In the genomic region with DNA sequence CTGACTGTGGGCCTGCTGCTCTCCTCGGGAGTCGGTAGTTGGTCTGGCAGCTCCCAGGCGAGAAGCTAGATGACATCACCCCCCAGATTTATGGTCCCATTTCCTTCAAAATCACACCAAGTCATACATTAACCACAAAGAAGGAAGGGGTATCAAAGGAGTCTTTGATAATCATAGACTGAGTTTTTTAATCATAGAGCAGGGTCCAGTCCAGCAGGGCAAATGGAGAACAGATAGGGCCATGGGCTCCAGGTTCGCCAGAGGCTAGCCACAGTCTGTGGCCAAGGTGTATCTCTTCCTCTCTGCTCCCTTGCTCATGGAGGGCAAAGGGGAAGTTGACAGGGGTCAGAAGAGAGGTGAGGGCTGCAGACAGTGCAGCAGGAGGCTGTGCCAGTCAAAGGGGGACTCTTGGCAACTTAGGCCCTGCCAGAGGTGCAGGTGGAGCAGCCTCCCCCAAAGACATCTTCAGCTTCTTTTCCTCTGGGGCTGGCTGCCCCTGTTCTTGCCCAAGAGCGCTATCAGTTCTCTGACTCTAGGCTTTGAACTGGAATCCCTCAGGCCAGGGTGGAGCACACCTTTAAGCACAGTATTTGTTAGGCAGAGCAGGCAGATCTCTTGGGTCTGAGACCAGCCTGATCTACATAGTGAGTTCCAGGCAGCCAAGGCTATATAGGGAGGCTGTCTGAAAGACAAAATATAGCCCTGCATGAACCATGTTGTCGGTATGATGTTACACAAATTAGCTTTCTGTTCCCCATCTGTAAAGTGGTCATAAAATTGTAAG, we compare ENCODE assay signal across 19 mouse cellular contexts. TPM values are rescaled to one million over a fixed set of nuclear protein-coding genes. Genes with fewer than 3 reads are reported as not detected.
A peak's percentile ranks its signal among the peaks of the same experiment; 100 is the strongest.
DNase-seq lines count a peak whose midpoint lies in the region; ATAC-seq and TF ChIP-seq lines count a peak whose summit lies in the region.
"Had no signal": no experiment of that assay in that cellular context is flagged by ENCODE, and none has a peak within 500 bp of the region (broad histone marks: within the 10 kb centered on the region; RNA-seq: fewer than 3 reads in every experiment).

No protein-coding gene starts in this region.

- peaks cover 23% of the 10 kb centered on the region for H3K27me3 ChIP-seq in E14TG2a.4 (ENCODE audit: insufficient read depth, low read length)
- H3K27me3 ChIP-seq in intestine, embryonic 16.5 days (replicated peaks; ENCODE audit: control insufficient read depth, insufficient read depth, low read length), result no peaks in the 10 kb centered on the region
- H3K27me3 ChIP-seq in limb, embryonic 10.5 days (ENCODE audit: low read depth, poor library complexity, severe bottlenecking), result peaks cover 51% of the 10 kb centered on the region
- H3K27me3 ChIP-seq: hindbrain, embryonic 15.5 days had no signal

- H3K36me3 ChIP-seq in E14TG2a.4 (ENCODE audit: insufficient read depth, low read length), result peaks cover 30% of the 10 kb centered on the region
- H3K36me3 ChIP-seq in intestine, embryonic 16.5 days (ENCODE audit: control insufficient read depth, insufficient read depth, low read length), result no peaks in the 10 kb centered on the region; the same call in 1 of the 2 replicates
- H3K36me3 ChIP-seq in limb, embryonic 10.5 days, result peaks cover 10% of the 10 kb centered on the region
- H3K36me3 ChIP-seq: hindbrain, embryonic 15.5 days had no signal

- 56% methylated on average over 6 of the region's 6 CpGs for WGBS in intestine, embryonic 16.5 days
- WGBS in limb, embryonic 10.5 days, result 78% methylated on average over 6 of the region's 6 CpGs

- DNase-seq in layer of hippocampus, adult 2 months (ENCODE audit: low spot score in 2 of 2), result no peak
- no peak for DNase-seq in layer of hippocampus, postnatal 10 days (ENCODE audit: low spot score in 2 of 2)
- peak; percentile 65 for DNase-seq in A20 (ENCODE audit: low read depth, low spot score)
- DNase-seq in thymus, postnatal 0 days (ENCODE audit: low spot score), result no peak
- no peak for DNase-seq in limb, embryonic 10.5 days (ENCODE audit: low spot score)
- DNase-seq: cerebellum, adult 11 months; gastrocnemius, postnatal 36 days; heart, postnatal 10 days; kidney, adult 9 months; kidney, postnatal 4 days; lung, adult 18-20 months; lung, postnatal 36 days; thymus, postnatal 4 days had no signal

- no peak overlapping the region for H3K4me3 ChIP-seq in layer of hippocampus, adult 2 months
- H3K4me3 ChIP-seq in E14TG2a.4 (replicated peaks; ENCODE audit: low read length), result 0 out of 2 replicates have a peak overlapping the region, but pooled peaks have one; percentile 29
- no peak overlapping the region for H3K4me3 ChIP-seq in intestine, embryonic 16.5 days (ENCODE audit: low read length)
- no peak overlapping the region for H3K4me3 ChIP-seq in limb, embryonic 10.5 days
- H3K4me3 ChIP-seq: hindbrain, embryonic 15.5 days; limb, embryonic 12.5 days; midbrain, embryonic 12.5 days had no signal

- 0 out of 2 replicates have a peak overlapping the region, but pooled peaks have one; percentile 36 for H3K27ac ChIP-seq in layer of hippocampus, adult 2 months
- peak overlapping the region; percentile 99 for H3K27ac ChIP-seq in intestine, embryonic 16.5 days (ENCODE audit: low read length)
- no peak overlapping the region for H3K27ac ChIP-seq in limb, embryonic 10.5 days
- H3K27ac ChIP-seq: hindbrain, embryonic 15.5 days; limb, embryonic 12.5 days had no signal

- H3K9ac ChIP-seq in intestine, embryonic 16.5 days (ENCODE audit: low read depth, low read length), result peak overlapping the region; percentile 48
- H3K9ac ChIP-seq: hindbrain, embryonic 15.5 days; limb, embryonic 12.5 days; midbrain, embryonic 12.5 days had no signal

- ATAC-seq in intestine, embryonic 16.5 days, result peak; percentile 62
- ATAC-seq: CD4-positive, CD25-positive, alpha-beta regulatory T cell, adult 4 months had no signal

- peaks cover 82% of the 10 kb centered on the region for H3K4me1 ChIP-seq in E14TG2a.4 (replicated peaks; ENCODE audit: low read depth, low read length)
- peaks cover 46% of the 10 kb centered on the region for H3K4me1 ChIP-seq in intestine, embryonic 16.5 days (ENCODE audit: control insufficient read depth, insufficient read depth, low read length)
- H3K4me1 ChIP-seq in limb, embryonic 10.5 days, result peaks cover 43% of the 10 kb centered on the region

- H3K9me3 ChIP-seq in E14TG2a.4 (ENCODE audit: low read length), result no peaks in the 10 kb centered on the region
- no peaks in the 10 kb centered on the region for H3K9me3 ChIP-seq in intestine, embryonic 16.5 days (ENCODE audit: control insufficient read depth, low read length)
- H3K9me3 ChIP-seq in limb, embryonic 10.5 days (replicated peaks), result no peaks in the 10 kb centered on the region
- H3K9me3 ChIP-seq: hindbrain, embryonic 15.5 days; limb, embryonic 12.5 days; midbrain, embryonic 12.5 days had no signal

- H3K4me2 ChIP-seq in intestine, embryonic 16.5 days (ENCODE audit: low read depth, low read length), result peak overlapping the region; percentile 26; the same call in 1 of the 2 replicates
- H3K4me2 ChIP-seq: hindbrain, embryonic 15.5 days; limb, embryonic 12.5 days; midbrain, embryonic 12.5 days had no signal

- no peak for TF ChIP-seq CTCF in layer of hippocampus, adult 2 months (conservative IDR thresholded peaks at IDR 0.05)
- no peak for TF ChIP-seq CTCF in E14TG2a.4 (conservative IDR thresholded peaks at IDR 0.05; ENCODE audit: low read length)

RNA-seq across cellular contexts. Expression of a gene that starts 1.9 kb away (rescaled TPM):
- 10 to 100 TPM; 16.7 to 18.0 TPM for total RNA-seq in layer of hippocampus, adult 2 months (2021)
- total RNA-seq in layer of hippocampus, postnatal 10 days (2021), result 10 to 100 TPM; 16.3 to 19.8 TPM
- polyA plus RNA-seq in intestine, embryonic 16.5 days (2015; fragmentation: Nextera tagmentation; extraction: Ambion mirVana), result 11.3 and 12.7 TPM in 2 replicates
- polyA plus RNA-seq in thymus, postnatal 0 days (2015; fragmentation: Nextera tagmentation; extraction: Ambion mirVana), result 9.8 and 12.0 TPM in 2 replicates
- polyA plus RNA-seq in limb, embryonic 10.5 days (2016; fragmentation: Nextera tagmentation; extraction: Ambion mirVana), result 18.2 and 21.0 TPM in 2 replicates

RNA-seq across cellular contexts. Expression of a gene that starts 3.9 kb away (rescaled TPM):
- 1,000 to 10,000 TPM; 1,228 to 1,237 TPM for total RNA-seq in layer of hippocampus, adult 2 months (2021)
- total RNA-seq in layer of hippocampus, postnatal 10 days (2021), result 1,000 to 10,000 TPM in 1 of 2 experiments, 100 to 1,000 TPM in 1; 969 to 1,026 TPM
- 927 and 953 TPM in 2 replicates for polyA plus RNA-seq in intestine, embryonic 16.5 days (2015; fragmentation: Nextera tagmentation; extraction: Ambion mirVana)
- polyA plus RNA-seq in thymus, postnatal 0 days (2015; fragmentation: Nextera tagmentation; extraction: Ambion mirVana), result 137 and 143 TPM in 2 replicates
- polyA plus RNA-seq in limb, embryonic 10.5 days (2016; fragmentation: Nextera tagmentation; extraction: Ambion mirVana), result 46.5 and 55.9 TPM in 2 replicates

RNA-seq across cellular contexts. Expression of a gene that starts 37.1 kb away (rescaled TPM):
- total RNA-seq in layer of hippocampus, adult 2 months (2021), result 10 to 100 TPM; 50.6 to 50.9 TPM
- 10 to 100 TPM; 38.4 to 38.9 TPM for total RNA-seq in layer of hippocampus, postnatal 10 days (2021)
- 43.0 and 46.2 TPM in 2 replicates for polyA plus RNA-seq in intestine, embryonic 16.5 days (2015; fragmentation: Nextera tagmentation; extraction: Ambion mirVana)
- polyA plus RNA-seq in thymus, postnatal 0 days (2015; fragmentation: Nextera tagmentation; extraction: Ambion mirVana), result 50.7 and 54.1 TPM in 2 replicates
- polyA plus RNA-seq in limb, embryonic 10.5 days (2016; fragmentation: Nextera tagmentation; extraction: Ambion mirVana), result 52.6 and 52.9 TPM in 2 replicates

RNA-seq across cellular contexts. Expression of a gene that starts 37.1 kb away (rescaled TPM):
- total RNA-seq in layer of hippocampus, adult 2 months (2021), result 10 to 100 TPM; 35.7 to 36.8 TPM
- total RNA-seq in layer of hippocampus, postnatal 10 days (2021), result 10 to 100 TPM; 39.2 to 42.0 TPM
- polyA plus RNA-seq in intestine, embryonic 16.5 days (2015; fragmentation: Nextera tagmentation; extraction: Ambion mirVana), result 56.2 and 58.2 TPM in 2 replicates
- polyA plus RNA-seq in thymus, postnatal 0 days (2015; fragmentation: Nextera tagmentation; extraction: Ambion mirVana), result 60.1 and 66.6 TPM in 2 replicates
- 57.4 and 64.8 TPM in 2 replicates for polyA plus RNA-seq in limb, embryonic 10.5 days (2016; fragmentation: Nextera tagmentation; extraction: Ambion mirVana)
